Mouse (Mus musculus) spleen, postnatal 10 days (tissue): ENCODE data around the gene Fam214b.

Experiments
- DNase-seq, 2 experiments: peaks; one replicate each; pipeline ENCODE4 v3.0.0; 2021 to 2022; ENCODE audit warnings: low spot score in 2 of 2

The Fam214b gene

GRCm38 (mm10) chr4:43045659-43046302 lies at the start of gene Fam214b:
Gene Fam214b (minus strand): TSS chr4:43046220.
- DNase-seq = peak; percentile 85 to 95

GRCm38 (mm10) chr4:43091183-43091582 lies 45.2 kb upstream of the Fam214b start:
- DNase-seq = no peak

DNA sequence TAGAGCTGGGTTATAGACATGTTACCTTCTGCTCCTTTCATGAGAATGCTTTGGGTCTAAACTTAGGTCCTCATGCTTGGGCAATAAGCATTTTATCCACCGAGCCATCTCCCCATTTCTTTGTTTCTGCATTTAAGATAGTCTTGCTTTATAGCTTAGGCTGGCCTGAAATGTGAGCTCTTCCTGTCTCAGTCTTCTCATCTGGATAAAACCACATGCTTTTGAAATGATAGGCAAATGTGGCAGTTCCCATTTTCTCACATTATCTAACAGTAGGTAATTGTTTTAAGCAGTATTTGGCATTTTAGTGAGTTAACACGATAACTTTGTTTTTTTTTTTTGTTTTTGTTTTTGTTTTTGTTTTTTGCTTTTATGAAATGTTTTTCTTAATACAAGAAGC lies 43.9 kb upstream of the Fam214b start:
- DNase-seq = no peak

DNA sequence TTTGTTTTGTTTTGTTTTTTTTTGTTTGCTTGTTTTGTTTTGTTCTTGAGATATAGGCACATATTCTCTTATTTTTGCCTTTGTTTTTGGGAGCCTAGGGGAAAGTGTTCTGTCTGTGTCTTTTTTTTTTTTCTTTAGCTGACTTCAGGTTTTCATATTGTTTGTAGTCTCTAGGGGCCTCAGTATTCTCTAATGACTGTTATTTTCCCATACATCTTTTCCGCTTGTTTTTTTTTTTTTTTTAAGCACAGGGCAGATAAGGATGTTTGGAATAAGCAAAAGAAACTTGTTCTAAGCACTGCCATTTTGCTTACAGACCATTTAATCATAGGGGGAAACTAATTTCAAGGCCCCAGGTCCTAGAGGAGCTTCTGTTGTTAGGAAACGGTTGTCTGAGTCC lies 36.4 kb upstream of the Fam214b start:
- DNase-seq = no peak

GRCm38 (mm10) chr4:43078071-43078718 lies 32.2 kb upstream of the Fam214b start:
- no peak for DNase-seq

DNA sequence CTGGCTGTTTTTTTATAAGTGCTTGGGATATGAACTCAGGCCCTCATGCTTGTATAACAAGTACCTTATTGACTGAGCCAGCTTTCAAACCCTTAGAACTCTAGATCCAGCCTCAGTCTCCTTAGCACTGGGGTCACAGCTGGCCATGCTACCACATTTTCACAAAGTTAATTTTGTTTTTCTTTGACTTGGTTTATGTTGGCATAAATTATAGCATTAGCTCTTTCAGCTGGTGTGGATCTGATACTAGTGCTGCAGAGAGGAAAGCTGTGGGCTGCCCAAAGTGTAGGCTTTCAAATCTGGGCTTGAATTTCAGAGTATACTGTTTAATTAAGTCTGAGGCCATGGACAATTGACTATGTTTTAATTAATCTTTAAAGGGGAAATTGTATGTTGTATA lies 28.9 kb upstream of the Fam214b start:
- DNase-seq = no peak

- DNase-seq = no peak
Observed at GRCm38 (mm10) chr4:43065471-43065870, 19.5 kb upstream of the Fam214b start.

DNA sequence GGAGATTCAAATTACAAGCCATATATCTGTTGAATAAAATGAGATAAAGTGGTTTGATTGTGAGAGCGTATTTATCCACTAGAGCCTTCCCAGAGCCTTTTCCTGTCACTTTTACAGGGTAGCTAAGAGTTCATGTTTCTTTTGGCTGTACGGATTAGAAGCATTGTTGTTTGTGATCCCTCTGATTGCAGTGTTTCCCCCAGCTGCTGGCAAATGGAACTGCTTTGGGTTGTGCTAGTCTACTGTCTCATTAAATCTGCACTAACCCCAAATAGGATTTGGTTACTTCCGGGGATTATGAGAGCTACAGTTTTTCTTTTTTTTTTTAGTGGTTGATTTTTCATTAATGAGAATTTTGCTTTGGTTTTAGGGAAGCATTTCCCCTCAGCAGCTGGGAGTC lies 14.3 kb upstream of the Fam214b start:
- no peak for DNase-seq

DNA sequence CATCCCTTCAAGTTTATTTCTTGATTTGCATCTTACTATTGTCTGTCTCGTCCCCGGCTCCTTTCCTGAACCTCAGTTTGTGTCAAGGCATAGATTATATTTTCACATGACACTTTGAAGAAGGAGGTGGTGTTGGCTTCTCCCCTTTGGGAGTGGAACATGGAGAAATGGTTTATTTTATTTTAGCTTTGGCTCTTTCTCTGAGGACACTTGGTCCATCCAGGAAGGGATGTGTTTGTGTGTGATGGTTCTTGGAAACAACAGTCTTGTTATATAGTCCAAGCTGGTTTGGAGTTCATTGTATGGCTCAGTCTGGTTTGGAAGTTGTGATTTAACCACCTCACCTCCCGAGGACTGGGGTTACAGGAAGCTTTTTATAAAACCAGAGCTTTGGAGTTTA lies 13.7 kb upstream of the Fam214b start:
- no peak for DNase-seq

DNA sequence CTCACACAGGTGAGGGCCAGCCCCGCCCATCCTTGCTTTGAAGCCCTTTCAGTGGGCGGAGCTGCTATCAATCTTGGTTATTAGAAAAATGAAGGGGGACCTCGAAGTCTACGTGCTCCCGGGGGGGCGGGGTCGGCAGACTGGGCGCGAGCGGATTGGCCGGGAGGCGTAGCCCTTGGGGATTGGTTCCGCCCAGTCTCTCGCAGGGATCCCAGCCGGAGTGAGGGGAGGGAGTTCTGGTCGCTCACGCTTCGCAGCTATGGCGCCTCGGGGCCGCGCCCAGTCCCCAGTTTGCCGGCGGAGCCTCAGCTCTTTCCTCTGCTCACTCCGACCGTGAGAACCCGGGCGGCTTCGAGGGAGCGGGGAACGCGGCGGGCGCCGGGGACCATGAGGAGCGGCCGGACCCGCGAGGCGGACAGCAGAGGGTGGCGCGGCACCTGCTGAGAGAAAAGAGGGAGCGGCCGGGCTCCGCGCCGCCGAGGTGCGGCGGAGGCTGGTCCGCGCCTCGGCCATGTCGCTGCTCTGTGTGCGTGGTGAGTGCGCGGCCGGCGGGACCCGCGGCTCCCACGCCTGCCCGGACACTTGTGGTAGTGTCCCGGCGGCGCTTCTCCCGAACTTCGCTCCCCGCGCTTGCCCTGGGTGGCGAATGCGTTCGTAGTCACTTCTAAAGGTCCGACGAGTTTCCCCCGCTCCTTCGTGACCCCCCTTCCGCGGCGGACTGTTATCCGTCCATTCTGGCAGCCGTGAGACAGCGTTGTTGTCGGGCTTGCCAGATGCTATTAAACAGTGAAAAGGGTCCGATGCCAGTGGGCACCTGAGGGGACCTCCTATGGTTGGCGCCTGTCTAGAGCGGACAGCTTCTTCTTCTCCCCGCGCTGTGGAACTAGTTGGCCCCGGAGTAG lies 13.0 kb upstream of the Fam214b start, which contains the start of gene Unc13b:
TSS of gene Unc13b (plus strand) at position 201 of the 902 bp plus-strand sequence.
- DNase-seq = peak; percentile 47 to 80

GRCm38 (mm10) chr4:43058392-43058752 lies 12.4 kb upstream of the Fam214b start:
- no peak for DNase-seq

DNA sequence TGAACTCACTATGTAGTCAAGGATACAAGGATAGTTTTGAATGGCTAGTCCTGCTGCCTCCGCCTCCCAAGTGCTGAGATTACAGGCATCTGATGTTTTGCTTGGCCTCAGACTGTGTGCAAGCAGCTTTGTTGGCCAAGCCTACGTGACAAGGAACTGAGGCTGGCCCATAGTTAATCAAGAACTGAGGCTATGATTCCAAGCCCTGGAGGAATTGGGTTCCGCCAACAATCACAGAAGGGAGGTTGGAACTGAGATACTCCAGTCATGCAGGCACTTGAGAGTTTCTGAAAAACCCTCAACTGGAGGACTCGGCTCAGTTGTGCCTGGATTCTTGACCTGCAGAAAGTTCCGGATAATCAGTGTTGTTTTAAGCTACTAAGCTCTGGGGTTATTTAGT lies 11.6 kb upstream of the Fam214b start:
- no peak for DNase-seq

GRCm38 (mm10) chr4:43052627-43053026 lies 6.6 kb upstream of the Fam214b start:
- DNase-seq = no peak

DNA sequence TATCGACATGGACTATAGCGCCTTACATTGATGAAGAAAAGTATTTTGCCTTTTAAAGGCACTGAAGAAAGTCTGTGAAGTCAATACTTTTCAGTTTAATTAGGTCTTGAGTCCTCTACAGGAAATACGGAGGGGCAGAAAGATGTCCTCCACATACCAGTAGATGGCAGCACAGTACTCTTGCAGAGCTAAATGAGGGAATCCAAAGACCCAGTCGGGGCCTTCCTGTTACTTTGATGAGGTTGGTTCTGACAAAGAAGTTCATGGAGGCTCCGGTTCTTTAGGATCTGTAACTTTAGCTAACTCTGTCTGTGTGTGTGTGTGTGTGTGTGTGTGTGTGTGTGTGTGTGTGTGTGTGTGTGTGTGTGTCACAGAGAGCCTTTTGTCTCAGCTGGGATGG lies 1.2 kb upstream of the Fam214b start:
- DNase-seq = peak in 1 of 2 experiments; percentile 73

DNA sequence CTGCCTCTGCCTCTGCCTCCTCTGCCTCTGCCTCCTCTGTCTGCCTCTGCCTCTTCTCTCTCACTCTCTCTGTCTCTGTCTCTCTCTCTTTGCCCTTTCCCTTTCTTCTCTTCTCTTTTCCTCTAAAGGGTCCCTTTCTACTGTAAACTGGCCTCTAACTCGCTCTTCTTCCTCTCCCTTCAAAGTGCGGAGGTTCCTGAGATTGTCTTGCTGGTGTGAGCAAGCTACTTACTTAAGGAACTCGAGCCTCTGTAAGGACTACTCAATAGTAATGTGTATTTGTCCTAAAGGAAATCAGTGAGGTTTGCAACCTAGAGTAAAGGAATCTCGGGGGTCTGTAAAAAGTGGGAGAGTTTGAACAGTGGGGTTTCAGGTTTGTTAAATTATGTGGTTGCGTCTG lies 587 bp upstream of the Fam214b start:
- DNase-seq = no peak

- DNase-seq = no peak
Observed at GRCm38 (mm10) chr4:43045285-43045658, 748 bp downstream of the Fam214b start.

- no peak for DNase-seq
Observed at GRCm38 (mm10) chr4:43044673-43045072, 1.3 kb downstream of the Fam214b start.

DNA sequence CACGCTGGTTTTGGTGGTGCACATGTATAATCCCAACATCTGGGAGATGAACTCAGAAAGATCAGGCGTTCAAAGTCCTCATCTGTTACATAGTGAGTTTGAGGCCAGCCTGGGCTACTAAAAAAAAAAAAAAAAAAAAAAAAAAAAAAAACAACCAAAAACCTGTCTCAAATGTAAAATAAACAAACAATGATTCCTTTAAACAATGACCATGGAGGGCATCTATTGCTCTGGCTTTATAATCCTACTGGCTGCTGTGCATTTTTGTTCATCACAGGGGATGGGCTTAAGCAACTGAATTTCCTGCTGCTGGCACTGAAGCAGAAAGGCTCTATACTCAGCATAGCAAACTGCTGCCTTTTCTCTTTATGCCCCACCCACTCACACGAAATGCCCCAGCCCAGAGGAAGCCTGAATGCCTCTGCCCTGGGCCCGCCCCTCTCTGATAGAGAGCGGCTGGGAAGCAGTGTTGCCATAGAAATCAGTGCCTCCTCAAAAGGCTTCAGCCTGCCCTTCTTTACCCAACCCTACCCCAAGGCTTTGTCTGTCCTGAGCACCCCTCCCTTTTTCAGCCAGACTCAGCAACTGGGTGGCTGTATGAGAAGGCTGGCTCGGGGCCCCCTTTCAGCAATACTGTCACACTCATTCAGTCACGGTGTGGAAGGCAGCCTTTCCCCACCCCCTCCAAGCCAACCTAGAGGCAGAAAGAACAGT lies 2.2 kb downstream of the Fam214b start:
- DNase-seq = peak; percentile 35 to 80

GRCm38 (mm10) chr4:43040881-43041547 lies 5.0 kb downstream of the Fam214b start:
- no peak for DNase-seq

DNA sequence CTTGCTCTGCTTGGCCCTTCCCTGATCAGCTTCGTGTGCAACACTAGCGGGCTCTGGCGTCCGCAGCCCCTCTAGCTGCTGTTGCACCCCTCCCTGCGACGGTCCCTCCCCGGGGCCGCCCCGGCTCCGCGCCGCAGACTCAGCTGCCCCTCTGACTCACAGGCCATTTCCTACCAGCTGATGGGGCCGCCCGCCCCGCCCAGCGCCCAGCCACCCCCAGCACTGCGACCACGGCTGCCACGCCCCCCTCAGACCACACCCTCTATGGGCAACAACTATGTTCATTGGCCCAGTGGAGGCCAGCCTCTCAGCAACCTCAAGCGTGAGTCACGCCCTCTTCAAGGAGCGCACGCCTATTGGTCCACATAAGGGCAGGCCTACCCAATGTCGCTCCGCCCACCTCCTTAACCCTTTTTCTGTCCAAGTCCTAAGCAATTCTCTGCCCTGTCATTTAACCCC lies 5.9 kb downstream of the Fam214b start:
- peak; percentile 90 to 99 for DNase-seq

GRCm38 (mm10) chr4:43039609-43040008 lies 6.4 kb downstream of the Fam214b start:
- DNase-seq = peak in 1 of 2 experiments; percentile 57
